7 mouse cellular contexts compared by ENCODE assay signal in the genomic region with DNA sequence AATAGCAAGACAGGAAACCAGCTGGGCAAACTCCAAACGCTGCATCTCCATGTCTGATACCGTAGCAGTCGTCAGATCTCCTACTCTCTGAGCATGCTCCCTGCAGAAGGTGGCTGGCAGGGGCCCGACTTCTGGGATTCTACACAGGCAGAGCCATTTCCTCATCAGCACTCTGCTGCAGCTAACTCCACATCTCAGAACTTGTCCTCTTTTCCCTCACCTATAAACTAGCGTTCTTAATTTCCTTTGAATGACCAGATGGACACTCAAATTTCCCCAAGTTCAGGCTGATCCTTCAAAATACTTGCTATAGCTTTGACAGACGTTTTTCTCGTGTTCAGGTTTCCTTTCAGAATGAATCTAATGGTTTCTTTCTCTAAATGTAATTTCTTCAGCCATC. TPM values are rescaled to one million over a fixed set of nuclear protein-coding genes. Genes with fewer than 3 reads are reported as not detected.
DNase-seq lines count a peak whose midpoint lies in the region; ATAC-seq and TF ChIP-seq lines count a peak whose summit lies in the region.

No protein-coding gene starts in this region.

- DNase-seq in cerebellum, postnatal 36 days: peak; percentile 24 to 34
- no peak for DNase-seq in hindbrain, postnatal 0 days (ENCODE audit: low spot score)
- no peak for DNase-seq in midbrain, embryonic 14.5 days
- DNase-seq in urinary bladder, postnatal 4 days (ENCODE audit: low spot score in 2 of 2): no peak
- no peak for DNase-seq in spleen, postnatal 14 days (ENCODE audit: low spot score in 2 of 2)

- 53% methylated on average over 7 of the region's 7 CpGs for WGBS in hindbrain, postnatal 0 days
- 59% methylated on average over 7 of the region's 7 CpGs for WGBS in midbrain, embryonic 14.5 days

- TF ChIP-seq CTCF in hindbrain, postnatal 0 days (IDR thresholded peaks at IDR 0.05; ENCODE audit: low read depth): no peak

- peak overlapping the region; percentile 94 for H3K4me3 ChIP-seq in megakaryocyte, embryonic 14.5 days (replicated peaks)
- peak overlapping the region; percentile 99 for H3K4me3 ChIP-seq in hindbrain, postnatal 0 days (ENCODE audit: low read length)
- H3K4me3 ChIP-seq in midbrain, embryonic 14.5 days (replicated peaks; ENCODE audit: low read depth, low read length): peak overlapping the region; percentile 98

- H3K9me3 ChIP-seq in megakaryocyte, embryonic 14.5 days: no peaks in the 10 kb centered on the region
- H3K9me3 ChIP-seq in hindbrain, postnatal 0 days (ENCODE audit: low read length): no peaks in the 10 kb centered on the region
- H3K9me3 ChIP-seq in midbrain, embryonic 14.5 days (ENCODE audit: control insufficient read depth, low read length): no peaks in the 10 kb centered on the region

- no peak overlapping the region for H3K27ac ChIP-seq in hindbrain, postnatal 0 days
- no peak overlapping the region for H3K27ac ChIP-seq in midbrain, embryonic 14.5 days (replicated peaks; ENCODE audit: low read depth, low read length)

- H3K9ac ChIP-seq in hindbrain, postnatal 0 days (replicated peaks; ENCODE audit: low read length): peak overlapping the region; percentile 54
- peak overlapping the region; percentile 65 for H3K9ac ChIP-seq in midbrain, embryonic 14.5 days (replicated peaks; ENCODE audit: low read length)

- peak overlapping the region; percentile 83 for H3K4me2 ChIP-seq in hindbrain, postnatal 0 days (ENCODE audit: low read depth, low read length)
- H3K4me2 ChIP-seq in midbrain, embryonic 14.5 days (ENCODE audit: low read length): peak overlapping the region; percentile 79

- peaks cover 35% of the 10 kb centered on the region for H3K4me1 ChIP-seq in megakaryocyte, embryonic 14.5 days
- H3K4me1 ChIP-seq in hindbrain, postnatal 0 days (ENCODE audit: insufficient read depth, low read length): peaks cover 14% of the 10 kb centered on the region
- H3K4me1 ChIP-seq in midbrain, embryonic 14.5 days (ENCODE audit: control insufficient read depth, insufficient read depth, low read length): peaks cover 27% of the 10 kb centered on the region

- H3K36me3 ChIP-seq in megakaryocyte, embryonic 14.5 days (replicated peaks; ENCODE audit: low read length): peaks cover 14% of the 10 kb centered on the region
- no peaks in the 10 kb centered on the region for H3K36me3 ChIP-seq in hindbrain, postnatal 0 days (ENCODE audit: insufficient read depth, low read length)
- no peaks in the 10 kb centered on the region for H3K36me3 ChIP-seq in midbrain, embryonic 14.5 days (ENCODE audit: control insufficient read depth, insufficient read depth, low read length)

- H3K27me3 ChIP-seq in megakaryocyte, embryonic 14.5 days (replicated peaks): no peaks in the 10 kb centered on the region
- H3K27me3 ChIP-seq in hindbrain, postnatal 0 days (ENCODE audit: insufficient read depth, low read length): no peaks in the 10 kb centered on the region
- H3K27me3 ChIP-seq in midbrain, embryonic 14.5 days (ENCODE audit: control insufficient read depth, insufficient read depth, low read length): no peaks in the 10 kb centered on the region

- no peak for ATAC-seq in megakaryocyte, adult 5-6 weeks (ENCODE audit: poor library complexity, severe bottlenecking)
- no peak for ATAC-seq in hindbrain, postnatal 0 days
- ATAC-seq in midbrain, embryonic 14.5 days (ENCODE audit: low FRiP score, low TSS enrichment): no peak

RNA-seq across cellular contexts. Expression of a gene that starts 1.1 kb away (rescaled TPM):
- polyA plus RNA-seq in megakaryocyte, embryonic 14.5 days (2012; ENCODE audit: insufficient read depth, low replicate concordance): 2.0 and 11.5 TPM in 2 replicates
- total RNA-seq in megakaryocyte, adult 5-6 weeks (2015): 17.7 and 18.8 TPM in 2 replicates
- 27.2 and 35.4 TPM in 2 replicates for total RNA-seq in megakaryocyte, adult 5-6 weeks (2017)
- 49.6 and 49.7 TPM in 2 replicates for total RNA-seq in hindbrain, postnatal 0 days (2014; rRNA removed)
- polyA plus RNA-seq in hindbrain, postnatal 0 days (2015; fragmentation: Nextera tagmentation; extraction: Ambion mirVana): 50.4 and 51.6 TPM in 2 replicates
- polyA plus RNA-seq in midbrain, embryonic 14.5 days (2014; fragmentation: Nextera tagmentation; extraction: Ambion mirVana): 42.0 and 61.6 TPM in 2 replicates

RNA-seq across cellular contexts. Expression of a gene that starts 45.2 kb away (rescaled TPM):
- polyA plus RNA-seq in megakaryocyte, embryonic 14.5 days (2012; ENCODE audit: insufficient read depth, low replicate concordance): 2.4 and 2.9 TPM in 2 replicates
- 71.4 and 79.9 TPM in 2 replicates for total RNA-seq in megakaryocyte, adult 5-6 weeks (2015)
- 37.3 and 43.7 TPM in 2 replicates for total RNA-seq in megakaryocyte, adult 5-6 weeks (2017)
- total RNA-seq in hindbrain, postnatal 0 days (2014; rRNA removed): 36.2 and 45.4 TPM in 2 replicates
- 18.0 and 18.3 TPM in 2 replicates for polyA plus RNA-seq in hindbrain, postnatal 0 days (2015; fragmentation: Nextera tagmentation; extraction: Ambion mirVana)
- 48.3 and 67.7 TPM in 2 replicates for polyA plus RNA-seq in midbrain, embryonic 14.5 days (2014; fragmentation: Nextera tagmentation; extraction: Ambion mirVana)

Comparison
In these comparisons a context has a peak if more than half of its experiments do, and no peak if none do; other contexts are left out.
1. DNase-seq: peak in cerebellum, postnatal 36 days (2 of 2); none in hindbrain, postnatal 0 days (single experiment), midbrain, embryonic 14.5 days (single experiment), urinary bladder, postnatal 4 days (0 of 2) and spleen, postnatal 14 days (0 of 2).
2. Peak in every context shown above with its lines, with median percentiles within 50 percentile points of each other: H3K4me3 ChIP-seq.